Mouse (Mus musculus) CH12.LX (cell line): ENCODE data around the gene Socs5.

ENCODE experiments used
- CHD1 ChIP-seq: IDR thresholded peaks from 2 replicates; pipeline ENCODE4 v1.6.1; 2012; ENCODE audit warnings: low read depth, low read length, improper control_type of control experiment, inconsistent platforms
- CTCF ChIP-seq, 2 experiments: IDR thresholded peaks in 1 of 2; conservative IDR thresholded peaks in 1 of 2; 2 replicates each; pipeline ENCODE4 v1.5.1; 2011 to 2012; ENCODE audit warnings: low read depth in 2 of 2, low read length in 2 of 2, improper control_type of control experiment in 1 of 2, inconsistent platforms in 1 of 2, mild to moderate bottlenecking in 1 of 2, moderate library complexity in 1 of 2
- GABPA ChIP-seq: IDR thresholded peaks from 2 replicates; pipeline ENCODE4 v1.6.1; 2012; ENCODE audit warnings: low read depth, low read length, improper control_type of control experiment, inconsistent platforms; ENCODE audit not compliant: insufficient replicate concordance
- POLR2A ChIP-seq: IDR thresholded peaks from 2 replicates; pipeline ENCODE4 v1.6.1; 2011; ENCODE audit warnings: low read depth, mild to moderate bottlenecking, improper control_type of control experiment, low read length
- RCOR1 ChIP-seq: conservative IDR thresholded peaks from 2 replicates; pipeline ENCODE4 v1.6.1; 2012; ENCODE audit warnings: low read depth, mild to moderate bottlenecking, inconsistent platforms, low read length, improper control_type of control experiment
- UBTF ChIP-seq: IDR thresholded peaks from 2 replicates; pipeline ENCODE4 v1.6.1; 2012; ENCODE audit warnings: low read depth, mild to moderate bottlenecking, inconsistent platforms, low read length, improper control_type of control experiment, moderate library complexity
- ZC3H11A ChIP-seq: IDR thresholded peaks from 2 replicates; pipeline ENCODE4 v1.6.1; 2012; ENCODE audit warnings: low read depth, mild to moderate bottlenecking, inconsistent platforms, low read length, improper control_type of control experiment

DNA sequence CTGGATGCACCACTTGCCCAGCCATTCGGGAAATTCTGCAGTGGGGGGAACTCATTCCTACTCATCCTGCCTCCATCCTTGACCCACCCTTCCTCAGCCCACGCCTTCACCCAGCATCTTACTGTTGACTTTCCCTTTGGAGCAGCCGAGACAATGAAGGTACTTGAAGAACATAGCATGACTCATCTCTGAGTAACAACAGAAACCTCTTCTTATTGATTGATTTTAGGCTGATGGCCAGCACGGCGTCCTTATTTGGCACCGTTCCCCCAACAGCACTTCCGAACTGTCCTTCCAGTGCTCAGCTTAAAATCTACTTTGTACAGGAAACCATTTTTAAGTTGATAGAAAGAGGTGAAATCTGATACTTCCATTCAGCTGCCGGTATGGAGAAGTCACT, 4.8 kb upstream of the Socs5 start:
- TF ChIP-seq POLR2A = no peak
- TF ChIP-seq ZC3H11A = no peak
- no peak for TF ChIP-seq CTCF (conservative IDR thresholded peaks at IDR 0.05 in 1 of 2, IDR thresholded peaks at IDR 0.05 in 1 of 2; ENCODE audit: low read depth in 2 of 2, low read length in 2 of 2)
- no peak for TF ChIP-seq UBTF
- no peak for TF ChIP-seq CHD1
- no peak for TF ChIP-seq RCOR1
- no peak for TF ChIP-seq GABPA
